Mouse (Mus musculus) heart, embryonic 10.5 days (tissue): ENCODE measurements around the gene Olr1. TPM values are rescaled to one million over a fixed set of nuclear protein-coding genes. Genes with fewer than 3 reads are reported as not detected.

Source experiments
- DNase-seq: peaks from one replicate; pipeline ENCODE4 v3.0.0-alpha.2; 2017; ENCODE audit warnings: low spot score
- H3K27ac ChIP-seq: fragments of 300-500 bp; sonication (generic); 2 replicates; pipeline ENCODE4 v1.5.1; 2016; ENCODE audit warnings: mild to moderate bottlenecking
- H3K27me3 ChIP-seq: fragments of 300-500 bp; sonication (generic); 2 replicates; pipeline ENCODE4 v1.6.1; 2016; ENCODE audit warnings: mild to moderate bottlenecking; ENCODE audit not compliant: poor library complexity, insufficient read depth, severe bottlenecking
- H3K36me3 ChIP-seq: fragments of 300-500 bp; sonication (generic); 2 replicates; pipeline ENCODE4 v1.6.1; 2016; ENCODE audit warnings: mild to moderate bottlenecking, moderate library complexity
- H3K4me1 ChIP-seq: fragments of 300-500 bp; sonication (generic); 2 replicates; pipeline ENCODE4 v1.6.1; 2016; ENCODE audit warnings: mild to moderate bottlenecking
- H3K4me3 ChIP-seq: fragments of 300-500 bp; sonication (generic); 2 replicates; pipeline ENCODE4 v1.5.1; 2016; ENCODE audit warnings: mild to moderate bottlenecking, moderate library complexity
- H3K9me3 ChIP-seq: fragments of 300-500 bp; sonication (generic); 2 replicates; pipeline ENCODE4 v1.6.1; 2016; ENCODE audit warnings: mild to moderate bottlenecking, moderate library complexity
- WGBS: fragments of 180-500 bp; shearing (Covaris S2); methylation state at CpG from one replicate; pipeline ENCODE4 v1.1.7; 2016; 5-methylcytosine and 5-hydroxymethylcytosine counted together
- polyA plus RNA-seq: library from polyadenylated mRNA; unstranded; fragments of >200 nt; fragmentation: Nextera tagmentation; extraction: Ambion mirVana; gene quantifications from 2 replicates; pipeline ENCODE4 v1.2.1, GENCODE M21; 2016

The Olr1 gene
- polyA plus RNA-seq, result 0.20 and 0.28 TPM in 2 replicates

DNA sequence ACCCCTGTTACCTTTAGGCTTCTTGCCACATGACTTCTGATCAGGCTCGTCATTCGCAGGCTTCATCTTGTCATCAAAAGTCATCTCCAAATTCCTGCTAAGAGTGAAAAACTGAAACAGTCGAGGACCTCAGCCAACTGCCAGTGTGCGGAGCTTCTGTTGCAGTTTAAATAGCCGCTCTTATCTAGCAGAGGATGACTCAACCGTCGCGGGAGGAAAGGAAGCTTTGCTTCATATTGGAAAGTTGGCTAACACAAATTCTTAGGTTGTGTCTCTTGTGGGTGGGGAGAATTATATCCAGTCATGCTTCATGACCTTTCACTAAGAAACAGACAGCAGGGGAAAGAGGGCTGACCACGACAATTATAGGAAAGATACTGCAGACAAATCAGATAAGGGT lies at the start of gene Olr1:
Gene Olr1, minus strand, starts transcription at position 142 of the 400 bp plus-strand sequence.
- 54% methylated on average over 9 of the region's 9 CpGs for WGBS
- no peak within 1 kb of the TSS for H3K4me3 ChIP-seq

DNA sequence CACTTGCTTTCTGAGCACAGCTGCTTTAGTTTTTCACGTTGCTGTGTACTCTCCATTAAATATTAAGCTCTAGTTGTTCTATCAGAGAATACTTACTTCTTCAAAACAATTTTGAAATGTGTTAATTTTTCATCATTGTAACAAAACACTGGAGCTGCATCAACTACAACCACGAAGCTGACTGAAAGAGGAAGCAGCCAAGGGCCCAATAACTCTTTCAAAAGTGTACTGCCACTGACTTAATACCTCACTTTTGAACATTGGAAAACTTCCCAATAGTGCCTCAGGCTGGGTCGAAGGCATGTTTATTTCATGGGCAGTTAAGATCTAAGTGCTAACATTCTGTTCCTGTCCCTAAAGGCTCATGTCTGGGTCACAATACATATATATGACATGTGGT lies 41.0 kb upstream of the Olr1 start:
- DNase-seq, result no peak
- 68% methylated on average over 3 of the region's 3 CpGs for WGBS
- Histone ChIP-seq H3K36me3 (no peaks in the 10 kb centered on the region), H3K27ac (no peak overlapping the region), H3K4me3 (no peak overlapping the region), H3K9me3 (no peaks in the 10 kb centered on the region), H3K4me1 (no peaks in the 10 kb centered on the region), H3K27me3 (no peaks in the 10 kb centered on the region)

More for the DNA sequence above, at the start of gene Olr1:
- Histone ChIP-seq H3K27ac (no peak within 1 kb of the TSS), H3K27me3 (no peaks in the 10 kb centered on the region), H3K36me3 (no peaks in the 10 kb centered on the region), H3K4me1 (no peaks in the 10 kb centered on the region), H3K9me3 (0 out of 2 replicates have a peak, but pooled peaks cover 4% of the 10 kb centered on the region)
- no peak for DNase-seq

DNA sequence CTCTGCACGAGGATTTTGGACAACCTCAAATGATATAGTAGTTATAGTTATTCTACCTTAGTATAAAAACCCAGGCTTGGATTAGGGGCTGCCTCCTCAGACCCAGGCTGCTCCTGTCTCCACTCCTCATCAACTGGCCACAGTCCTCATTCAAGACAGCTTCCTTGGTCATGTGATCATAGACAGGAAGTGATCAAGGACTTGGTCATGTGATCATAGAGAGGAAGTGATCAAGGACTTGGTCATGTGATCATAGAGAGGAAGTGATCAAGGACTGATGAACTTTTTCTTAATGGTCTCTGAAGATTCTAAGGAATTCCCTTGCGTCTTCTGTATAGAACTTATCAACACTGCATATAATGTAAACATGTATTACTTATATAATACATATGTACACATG lies 40.3 kb upstream of the Olr1 start:
- 0 out of 2 replicates have a peak, but pooled peaks cover 2% of the 10 kb centered on the region for H3K36me3 ChIP-seq
- no peaks in the 10 kb centered on the region for H3K27me3 ChIP-seq
- H3K9me3 ChIP-seq, result no peaks in the 10 kb centered on the region
- WGBS, result 80% methylated on average over 2 of the region's 2 CpGs
- no peak overlapping the region for H3K4me3 ChIP-seq
- DNase-seq, result no peak
- no peaks in the 10 kb centered on the region for H3K4me1 ChIP-seq
- H3K27ac ChIP-seq, result no peak overlapping the region

DNA sequence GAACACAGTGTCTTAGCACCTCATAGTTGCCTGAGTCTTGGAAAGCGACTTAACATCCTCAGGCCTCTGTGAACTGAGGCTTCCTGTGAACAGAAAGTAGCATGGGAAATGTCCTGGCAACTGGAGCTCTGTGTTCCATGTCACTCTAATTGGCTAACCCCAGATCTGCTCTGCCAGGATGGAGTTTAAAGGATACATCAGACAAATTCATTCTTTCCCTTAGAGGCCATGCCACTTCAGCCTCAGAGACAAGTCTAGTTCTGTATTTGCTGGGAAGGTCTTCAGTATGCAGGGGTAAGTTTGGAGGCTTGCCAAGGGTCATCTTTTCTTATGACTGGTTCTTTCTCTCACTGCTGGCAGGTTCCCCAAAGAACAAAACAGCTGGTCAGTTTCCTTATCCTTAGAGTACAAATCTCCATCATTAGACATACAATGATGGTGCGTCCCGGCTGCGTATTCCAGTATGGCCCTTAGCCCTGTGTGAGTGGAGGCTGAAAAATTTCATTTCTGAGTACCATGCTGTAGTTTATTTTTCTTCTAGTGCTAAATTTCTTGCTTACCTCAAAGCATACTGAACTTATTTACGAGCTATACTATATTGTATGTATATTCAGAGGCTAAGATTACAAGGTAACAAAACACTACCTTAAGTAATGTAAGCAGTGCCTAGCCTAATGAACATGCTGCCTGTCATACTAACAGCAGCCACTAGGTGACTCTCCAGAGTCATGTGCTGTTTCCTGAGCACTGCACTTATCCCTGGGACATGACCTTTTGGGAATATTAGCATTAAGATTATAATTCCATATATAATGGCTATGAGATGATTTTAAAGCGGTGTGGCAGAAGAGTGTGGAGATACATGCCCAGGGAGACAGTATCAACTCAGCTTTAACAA lies 37.0 kb upstream of the Olr1 start:
- Histone ChIP-seq H3K27ac (no peak overlapping the region), H3K27me3 (no peaks in the 10 kb centered on the region), H3K4me1 (no peaks in the 10 kb centered on the region), H3K36me3 (peaks cover 32% of the 10 kb centered on the region), H3K4me3 (no peak overlapping the region), H3K9me3 (no peaks in the 10 kb centered on the region)
- 64% methylated on average over 6 of the region's 6 CpGs for WGBS
- DNase-seq, result no peak

DNA sequence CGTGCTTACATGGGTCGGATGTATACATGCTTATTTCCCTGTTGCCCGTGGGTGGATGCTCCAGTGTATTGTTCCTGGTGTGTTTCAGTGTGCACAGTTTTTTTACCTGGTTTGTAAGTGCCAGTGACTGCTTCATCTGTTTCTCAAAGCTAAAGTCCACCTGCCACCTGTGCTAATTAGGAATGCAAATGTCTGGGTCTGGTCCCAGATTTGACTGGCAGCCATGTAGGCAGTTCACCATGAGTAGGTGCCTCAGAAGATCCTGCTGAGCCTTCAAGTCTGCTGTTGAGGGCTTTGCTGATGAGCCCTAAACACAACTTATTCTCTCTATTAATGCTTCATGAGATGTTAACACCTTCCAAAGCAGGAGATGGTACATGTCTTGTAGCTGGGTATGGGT lies 35.6 kb upstream of the Olr1 start:
- Histone ChIP-seq H3K27me3 (no peaks in the 10 kb centered on the region), H3K36me3 (peaks cover 44% of the 10 kb centered on the region), H3K4me3 (no peak overlapping the region), H3K9me3 (no peaks in the 10 kb centered on the region), H3K27ac (no peak overlapping the region), H3K4me1 (no peaks in the 10 kb centered on the region)
- no peak for DNase-seq
- 93% methylated on average over 3 of the region's 3 CpGs for whole genome bisulfite sequencing

DNA sequence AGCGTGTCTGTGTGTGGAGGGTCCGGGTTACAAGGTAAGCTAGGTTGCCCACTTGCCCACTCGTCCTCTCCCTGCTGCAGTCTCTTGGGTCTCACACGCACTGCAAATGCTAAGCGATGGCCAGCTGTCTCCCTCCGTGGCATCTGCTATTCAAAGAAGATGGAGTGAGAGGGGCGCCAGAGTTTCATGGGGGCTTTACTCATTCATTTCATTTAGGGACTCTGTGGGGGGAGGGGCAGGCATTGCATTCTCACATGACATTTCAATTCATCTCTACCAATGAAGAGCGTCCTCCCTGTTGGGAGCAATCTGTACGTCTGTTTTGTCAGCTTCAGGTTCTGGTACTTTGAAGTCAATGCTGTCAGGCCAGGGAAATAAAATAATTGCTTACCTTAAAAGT lies 35.0 kb upstream of the Olr1 start:
- H3K36me3 ChIP-seq, result peaks cover 44% of the 10 kb centered on the region
- DNase-seq, result no peak
- 83% methylated on average over 9 of the region's 9 CpGs for WGBS
- no peaks in the 10 kb centered on the region for H3K9me3 ChIP-seq
- no peaks in the 10 kb centered on the region for H3K27me3 ChIP-seq
- no peaks in the 10 kb centered on the region for H3K4me1 ChIP-seq
- no peak overlapping the region for H3K4me3 ChIP-seq
- no peak overlapping the region for H3K27ac ChIP-seq

DNA sequence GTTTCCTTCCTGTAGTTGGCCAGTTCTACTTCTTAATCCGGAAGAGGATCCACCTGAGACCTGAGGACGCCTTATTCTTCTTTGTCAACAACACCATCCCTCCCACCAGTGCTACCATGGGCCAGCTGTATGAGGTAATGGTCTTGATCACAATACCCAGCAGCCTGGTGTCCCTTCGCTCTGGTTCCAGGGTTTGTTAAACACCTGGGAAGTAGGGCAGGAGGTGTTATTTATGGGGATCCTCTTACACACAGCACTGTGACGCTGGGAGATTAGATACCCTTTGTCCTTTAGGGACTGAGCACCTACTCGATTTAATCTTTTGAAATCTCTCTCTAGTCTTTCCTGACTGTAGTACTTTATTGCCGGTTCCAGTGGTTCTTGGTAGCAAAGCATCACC lies 31.6 kb upstream of the Olr1 start:
- Histone ChIP-seq H3K4me3 (no peak overlapping the region), H3K27me3 (no peaks in the 10 kb centered on the region), H3K27ac (no peak overlapping the region), H3K4me1 (peaks cover 16% of the 10 kb centered on the region), H3K36me3 (peaks cover 44% of the 10 kb centered on the region), H3K9me3 (no peaks in the 10 kb centered on the region)
- no peak for DNase-seq
- 78% methylated on average over 6 of the region's 6 CpGs for WGBS

DNA sequence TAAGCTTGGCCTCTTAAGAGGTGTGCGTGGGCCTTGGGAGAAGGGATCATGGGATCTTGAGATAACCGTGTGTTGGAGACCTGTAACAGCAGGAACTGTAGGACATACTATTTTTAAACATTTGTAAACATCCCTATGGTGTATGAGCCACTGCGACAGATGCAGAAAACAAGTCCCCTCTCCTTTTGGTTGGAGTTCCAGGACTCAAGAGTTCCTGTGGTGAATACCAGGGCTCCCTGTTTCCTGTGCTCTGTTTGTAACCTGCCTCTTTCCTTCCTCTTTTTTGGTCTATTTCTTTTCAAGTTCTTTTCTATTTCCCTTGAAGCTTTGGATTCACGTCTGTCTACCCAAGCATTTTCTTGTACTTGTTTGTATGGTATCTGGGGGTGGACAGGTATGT lies 28.8 kb upstream of the Olr1 start:
- Histone ChIP-seq H3K27ac (no peak overlapping the region), H3K36me3 (peaks cover 28% of the 10 kb centered on the region), H3K27me3 (no peaks in the 10 kb centered on the region), H3K9me3 (no peaks in the 10 kb centered on the region), H3K4me1 (peaks cover 16% of the 10 kb centered on the region), H3K4me3 (no peak overlapping the region)
- 52% methylated on average over 4 of the region's 4 CpGs for WGBS
- DNase-seq, result no peak

DNA sequence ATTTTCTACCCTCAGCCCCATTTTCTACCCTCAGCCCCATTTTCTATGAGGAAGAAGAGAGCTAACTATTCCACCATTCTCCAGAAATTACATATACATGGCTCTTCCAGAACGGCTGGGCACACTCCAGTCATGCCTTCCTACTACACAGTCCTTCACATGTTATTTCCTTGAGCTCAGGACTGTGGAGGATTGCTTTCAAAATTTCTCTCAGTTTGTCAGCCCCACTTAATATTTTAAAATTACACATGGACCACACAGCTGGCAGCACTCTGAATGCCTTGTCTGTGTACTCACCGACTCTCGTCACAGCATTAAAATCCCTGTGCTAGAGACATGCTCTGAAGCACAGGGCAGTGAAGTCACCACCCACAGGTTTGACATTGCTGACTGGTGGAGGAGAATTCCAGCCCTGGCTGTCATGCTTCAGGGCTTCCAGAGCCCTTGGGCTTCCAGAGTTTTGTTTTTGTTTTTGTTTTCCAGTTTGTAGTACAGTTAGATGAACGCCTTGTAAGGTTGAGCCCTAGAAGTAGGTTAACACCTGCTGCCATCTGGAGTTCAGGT lies 27.7 kb upstream of the Olr1 start:
- Histone ChIP-seq H3K27ac (no peak overlapping the region), H3K4me1 (peaks cover 16% of the 10 kb centered on the region), H3K36me3 (peaks cover 19% of the 10 kb centered on the region; the same call in 1 of the 2 replicates), H3K9me3 (no peaks in the 10 kb centered on the region), H3K4me3 (peak overlapping the region; percentile 88), H3K27me3 (no peaks in the 10 kb centered on the region)
- WGBS, result 70% methylated on average over 4 of the region's 4 CpGs
- no peak for DNase-seq

DNA sequence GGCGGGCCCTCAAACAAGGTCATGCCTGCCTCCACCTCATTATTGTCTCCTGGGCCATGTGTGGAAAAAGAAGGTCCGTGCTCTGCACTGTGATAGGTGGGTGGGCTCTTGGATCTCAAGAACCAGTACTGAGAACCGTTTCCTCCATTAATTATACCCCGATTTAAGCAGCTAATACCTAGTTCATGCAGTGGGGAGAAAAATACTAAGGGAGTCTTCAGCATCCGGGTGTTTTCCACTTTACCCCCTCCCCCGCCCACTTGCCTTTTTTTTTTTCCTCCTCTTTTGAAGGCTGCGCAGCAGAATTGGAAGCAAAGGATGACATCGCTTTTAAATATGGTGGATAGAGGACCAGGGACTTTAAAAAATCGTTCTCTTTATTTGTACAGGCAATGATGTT lies 27.1 kb upstream of the Olr1 start:
- Histone ChIP-seq H3K27ac (peak overlapping the region; percentile 93), H3K4me1 (peaks cover 16% of the 10 kb centered on the region), H3K9me3 (no peaks in the 10 kb centered on the region), H3K27me3 (no peaks in the 10 kb centered on the region), H3K36me3 (peaks cover 12% of the 10 kb centered on the region; the same call in 1 of the 2 replicates), H3K4me3 (peak overlapping the region; percentile 88)
- no peak for DNase-seq
- WGBS, result 20% methylated on average over 9 of the region's 9 CpGs

DNA sequence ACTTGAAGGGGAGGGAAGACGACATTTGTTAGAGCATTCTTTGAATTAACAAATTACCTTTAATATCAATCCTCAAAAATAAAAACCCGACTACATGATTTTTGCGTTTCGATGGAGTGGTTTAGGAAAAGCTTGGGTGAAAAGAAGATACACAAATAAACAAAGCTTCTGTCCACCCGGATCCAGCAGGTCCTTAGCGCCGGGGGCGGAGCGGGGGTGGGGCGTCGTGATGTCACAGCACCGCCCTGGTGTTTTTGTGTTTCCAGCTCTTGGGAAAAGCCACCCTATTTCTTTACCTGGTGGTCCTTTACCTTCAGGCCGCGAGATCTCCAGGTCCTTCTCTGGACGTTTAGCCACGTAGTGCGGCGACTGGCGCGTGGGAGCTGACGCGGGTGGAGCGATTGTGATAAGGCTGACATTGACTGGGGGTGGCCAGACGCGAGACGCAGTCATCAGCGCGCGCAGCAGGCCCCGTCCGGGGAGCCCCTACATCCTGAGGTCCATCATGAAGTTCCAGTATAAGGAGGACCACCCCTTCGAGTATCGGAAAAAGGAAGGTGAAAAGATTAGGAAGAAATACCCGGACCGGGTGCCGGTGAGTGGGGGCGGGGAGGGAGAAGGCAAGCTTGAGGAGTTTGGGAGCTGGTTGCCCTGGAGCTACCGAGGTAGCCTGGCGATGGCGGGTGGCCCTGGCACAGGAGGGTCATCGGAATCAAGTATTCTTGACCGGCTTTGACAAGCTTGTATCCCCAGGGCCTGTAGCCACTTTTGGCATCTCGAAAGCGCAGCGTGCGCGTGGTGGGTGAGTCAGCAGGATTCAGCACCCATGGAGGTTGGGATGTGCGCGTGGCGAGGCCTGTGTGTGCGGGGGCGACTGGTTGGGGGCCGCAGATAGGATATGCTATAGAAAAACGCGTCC lies 26.2 kb upstream of the Olr1 start, which contains the start of gene Gabarapl1:
Gene Gabarapl1, plus strand, starts transcription at position 219 of the 919 bp plus-strand sequence.
- WGBS, result under 1% methylated on average over 55 of the region's 55 CpGs
- no peaks in the 10 kb centered on the region for H3K27me3 ChIP-seq

DNA sequence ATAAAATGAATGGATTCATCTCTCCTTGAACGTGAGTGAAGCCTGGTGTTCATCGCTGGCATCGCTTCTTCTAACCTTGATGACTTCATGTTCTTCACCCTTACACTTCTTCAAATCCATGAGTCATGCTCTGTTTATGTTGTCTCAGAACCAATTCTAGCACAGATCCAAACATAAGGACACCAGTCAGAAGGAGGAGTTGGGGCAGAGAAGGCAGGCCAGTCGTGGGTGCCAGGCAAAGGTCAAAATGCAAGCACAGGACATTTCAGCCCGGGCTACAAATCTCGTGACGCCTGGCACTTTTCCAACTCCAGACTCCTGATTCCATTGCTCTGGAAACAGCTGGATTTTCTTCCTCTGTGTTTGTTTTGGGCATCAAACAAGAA lies 25.6 kb upstream of the Olr1 start:
- H3K4me1 ChIP-seq, result peaks cover 16% of the 10 kb centered on the region
- no peaks in the 10 kb centered on the region for H3K27me3 ChIP-seq
- WGBS, result 33% methylated on average over 7 of the region's 7 CpGs
- H3K27ac ChIP-seq, result peak overlapping the region; percentile 93
- H3K4me3 ChIP-seq, result peak overlapping the region; percentile 88
- DNase-seq, result peak; percentile 76
- H3K36me3 ChIP-seq, result no peaks in the 10 kb centered on the region; the same call in 1 of the 2 replicates
- no peaks in the 10 kb centered on the region for H3K9me3 ChIP-seq

More for the DNA sequence above, 26.2 kb upstream of the Olr1 start, which contains the start of gene Gabarapl1:
- peak within 1 kb of the TSS; percentile 88 for H3K4me3 ChIP-seq
- DNase-seq, result peak; percentile 90
- H3K4me1 ChIP-seq, result peaks cover 16% of the 10 kb centered on the region
- no peaks in the 10 kb centered on the region for H3K9me3 ChIP-seq
- peaks cover 5% of the 10 kb centered on the region; the same call in 1 of the 2 replicates for H3K36me3 ChIP-seq
- H3K27ac ChIP-seq, result peak within 1 kb of the TSS; percentile 93
